Mouse (Mus musculus): ENCODE results near the gene Usp15.

DNA sequence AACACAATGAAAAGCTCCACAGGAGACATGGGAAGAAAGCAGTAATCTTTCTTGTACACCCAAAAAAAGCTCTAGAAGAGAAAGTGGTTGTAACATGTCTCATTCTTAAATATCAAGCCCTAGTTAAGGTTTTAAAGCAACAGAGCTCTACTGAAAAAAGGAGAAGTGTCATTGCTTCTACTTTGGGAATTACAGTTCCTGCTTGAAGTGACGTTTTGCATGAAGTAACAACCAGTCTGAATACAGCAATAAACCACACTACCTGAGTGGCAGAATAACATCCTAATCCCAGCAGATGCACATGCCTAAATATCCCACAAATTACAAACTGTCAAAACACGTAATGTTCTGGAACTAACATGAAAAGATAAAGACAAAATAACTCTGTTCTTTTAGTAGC lies 50.4 kb downstream of the Usp15 start:
- TF ChIP-seq TAL1 (IDR thresholded peaks at IDR 0.05; ENCODE audit: low read length) (no peak), GATA1 (IDR thresholded peaks at IDR 0.05; ENCODE audit: low read length) (no peak)

Measured in erythroblast, embryonic 14.5 days (primary cell).